Mouse (Mus musculus) hindbrain, postnatal 0 days (tissue): ENCODE measurements around the gene Pik3ap1. TPM values are rescaled to one million over a fixed set of nuclear protein-coding genes. Genes with fewer than 3 reads are reported as not detected.
A peak's percentile ranks its signal among the peaks of the same experiment; 100 is the strongest.

ENCODE experiments used
- ATAC-seq: fragments of 200-750 bp; cut with Nextera tagmentation; 2 replicates; pipeline ENCODE4 v1.8.0; 2017; ENCODE audit warnings: mild to moderate bottlenecking, moderate TSS enrichment, moderate library complexity
- DNase-seq: peaks from one replicate; pipeline ENCODE4 v3.0.0-alpha.2; 2015; ENCODE audit warnings: low spot score
- H3K27ac ChIP-seq: fragments of 300-500 bp; sonication (generic); 2 replicates; pipeline ENCODE4 v1.5.1; 2014; ENCODE audit warnings: mild to moderate bottlenecking
- H3K27me3 ChIP-seq: fragments of 300-500 bp; sonication (generic); 2 replicates; pipeline ENCODE4 v1.6.1; 2014; ENCODE audit warnings: low read length, mixed read lengths; ENCODE audit not compliant: insufficient read depth
- H3K36me3 ChIP-seq: fragments of 300-500 bp; sonication (generic); 2 replicates; pipeline ENCODE4 v1.6.1; 2014; ENCODE audit warnings: low read length, mixed read lengths; ENCODE audit not compliant: insufficient read depth
- H3K4me1 ChIP-seq: fragments of 300-500 bp; sonication (generic); 2 replicates; pipeline ENCODE4 v1.6.1; 2014; ENCODE audit warnings: antibody characterized with exemption, low read length, mixed read lengths; ENCODE audit not compliant: insufficient read depth
- H3K4me2 ChIP-seq: fragments of 300-500 bp; sonication (generic); 2 replicates; pipeline ENCODE4 v1.6.1; 2014; ENCODE audit warnings: low read depth, mild to moderate bottlenecking, low read length, moderate library complexity, mixed read lengths
- H3K4me3 ChIP-seq: fragments of 300-500 bp; sonication (generic); 2 replicates; pipeline ENCODE4 v1.5.1; 2014; ENCODE audit warnings: low read length
- H3K9ac ChIP-seq: fragments of 300-500 bp; sonication (generic); replicated peaks from 2 replicates; pipeline ENCODE4 v1.6.1; 2014; ENCODE audit warnings: mild to moderate bottlenecking, low read length, moderate library complexity, mixed read lengths
- H3K9me3 ChIP-seq: fragments of 300-500 bp; sonication (generic); 2 replicates; pipeline ENCODE4 v1.6.1; 2016; ENCODE audit warnings: low read length, mixed read lengths
- CTCF ChIP-seq: IDR thresholded peaks from 2 replicates; pipeline ENCODE4 v1.5.1; 2016; ENCODE audit warnings: antibody characterized with exemption, control low read depth, low read depth
- WGBS: fragments of 180-500 bp; shearing (Covaris S2); extraction: QIAGEN DNeasy Blood & Tissue Kit; methylation state at CpG from one replicate; pipeline ENCODE4 v1.1.7; 2014; 5-methylcytosine and 5-hydroxymethylcytosine counted together
- polyA plus RNA-seq: library from polyadenylated mRNA; unstranded; fragments of >200 nt; fragmentation: Nextera tagmentation; extraction: Ambion mirVana; gene quantifications from 2 replicates; pipeline ENCODE4 v1.2.1, GENCODE M21; 2015
- total RNA-seq: library from RNA; depleted of rRNA; stranded (reverse); fragments of >200 nt; gene quantifications from 2 replicates; pipeline ENCODE4 v1.2.3, GENCODE M21; 2014

The Pik3ap1 gene
- total and polyA plus RNA-seq, 2 experiments from 2014 or later, result 1.1 to 1.7 TPM

DNA sequence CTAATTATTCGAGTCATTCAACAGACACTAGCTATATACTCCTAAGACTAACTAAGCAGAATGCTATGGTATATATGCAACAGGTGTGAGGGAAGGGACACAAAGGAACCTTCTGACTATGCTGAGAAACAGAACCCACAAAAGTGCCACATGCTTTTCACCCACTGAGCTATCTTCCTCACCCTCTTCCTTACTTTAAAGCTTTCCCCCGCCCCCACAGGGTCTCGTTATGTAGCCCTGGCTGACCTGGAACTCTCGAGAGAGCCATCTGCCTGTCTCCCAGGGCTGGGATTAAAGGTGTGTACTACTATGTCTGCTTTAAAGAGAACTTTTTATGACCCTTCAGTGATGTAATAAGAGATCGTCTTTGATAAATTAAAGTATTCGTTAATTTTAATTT is 125.6 kb downstream of the Pik3ap1 start:
- Histone ChIP-seq H3K9me3 (no peaks in the 10 kb centered on the region), H3K36me3 (no peaks in the 10 kb centered on the region), H3K4me1 (0 out of 2 replicates have a peak, but pooled peaks cover 4% of the 10 kb centered on the region), H3K27me3 (no peaks in the 10 kb centered on the region), H3K27ac (no peak overlapping the region), H3K4me3 (no peak overlapping the region), H3K4me2 (no peak overlapping the region), H3K9ac (no peak overlapping the region)
- ATAC-seq (no peak), DNase-seq (no peak)
- TF ChIP-seq CTCF, result no peak
- 87% methylated on average over 6 of the region's 6 CpGs for WGBS

GRCm38 (mm10) chr19:41258707-41259106 is 126.2 kb downstream of the Pik3ap1 start:
- H3K4me3 ChIP-seq, result no peak overlapping the region
- no peaks in the 10 kb centered on the region for H3K27me3 ChIP-seq
- no peak overlapping the region for H3K4me2 ChIP-seq
- no peak for ATAC-seq
- 46% methylated on average over 2 of the region's 2 CpGs for WGBS
- H3K4me1 ChIP-seq, result 0 out of 2 replicates have a peak, but pooled peaks cover 4% of the 10 kb centered on the region
- no peaks in the 10 kb centered on the region for H3K36me3 ChIP-seq
- H3K27ac ChIP-seq, result no peak overlapping the region
- TF ChIP-seq CTCF, result peak; percentile 47
- H3K9me3 ChIP-seq, result no peaks in the 10 kb centered on the region
- peak; percentile 53 for DNase-seq
- no peak overlapping the region for H3K9ac ChIP-seq

DNA sequence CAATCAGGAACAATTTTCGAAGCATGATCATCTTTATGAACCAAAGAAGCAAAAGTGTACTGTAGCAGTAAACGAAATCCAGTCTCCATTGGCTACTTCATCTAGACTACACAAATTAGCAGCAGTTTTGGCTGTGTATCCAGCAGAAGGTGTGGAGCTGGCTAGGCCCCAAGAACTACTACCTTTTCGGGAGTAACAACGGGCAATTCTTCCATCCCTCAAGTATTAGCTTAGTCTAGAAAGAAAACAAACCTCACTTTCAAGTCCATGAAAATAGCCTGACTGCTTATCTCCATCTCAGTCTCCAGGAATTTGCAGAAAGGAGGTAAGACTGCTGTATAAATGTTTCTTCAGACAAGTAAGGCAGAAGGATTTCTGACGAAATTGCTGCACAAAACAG is 130.3 kb downstream of the Pik3ap1 start:
- 83% methylated on average over 5 of the region's 5 CpGs for WGBS
- no peak for DNase-seq
- Histone ChIP-seq H3K4me2 (no peak overlapping the region), H3K36me3 (no peaks in the 10 kb centered on the region), H3K4me3 (no peak overlapping the region), H3K4me1 (no peaks in the 10 kb centered on the region), H3K9me3 (no peaks in the 10 kb centered on the region), H3K9ac (no peak overlapping the region), H3K27me3 (no peaks in the 10 kb centered on the region), H3K27ac (no peak overlapping the region)
- TF ChIP-seq CTCF, result no peak
- no peak for ATAC-seq

- no peak for TF ChIP-seq CTCF
- H3K4me3 ChIP-seq, result no peak overlapping the region
- H3K36me3 ChIP-seq, result 0 out of 2 replicates have a peak, but pooled peaks cover 8% of the 10 kb centered on the region
- no peak overlapping the region for H3K27ac ChIP-seq
- H3K27me3 ChIP-seq, result no peaks in the 10 kb centered on the region
- DNase-seq, result no peak
- H3K9ac ChIP-seq, result no peak overlapping the region
- no peak for ATAC-seq
- H3K4me1 ChIP-seq, result no peaks in the 10 kb centered on the region
- H3K4me2 ChIP-seq, result no peak overlapping the region
- H3K9me3 ChIP-seq, result no peaks in the 10 kb centered on the region
- WGBS, result 67% methylated on average over 4 of the region's 4 CpGs
Measured at GRCm38 (mm10) chr19:41248968-41249367, 135.9 kb downstream of the Pik3ap1 start.

GRCm38 (mm10) chr19:41248271-41248670 is 136.6 kb downstream of the Pik3ap1 start:
- Histone ChIP-seq H3K4me1 (no peaks in the 10 kb centered on the region), H3K27me3 (no peaks in the 10 kb centered on the region), H3K27ac (no peak overlapping the region), H3K4me3 (no peak overlapping the region), H3K9ac (no peak overlapping the region), H3K36me3 (peaks cover 11% of the 10 kb centered on the region; the same call in 1 of the 2 replicates), H3K4me2 (no peak overlapping the region), H3K9me3 (no peaks in the 10 kb centered on the region)
- DNase-seq (no peak), ATAC-seq (no peak)
- no peak for TF ChIP-seq CTCF
- WGBS, result 94% methylated on average over 3 of the region's 3 CpGs

- no peaks in the 10 kb centered on the region for H3K4me1 ChIP-seq
- H3K4me3 ChIP-seq, result no peak overlapping the region
- 82% methylated on average over 4 of the region's 4 CpGs for WGBS
- ATAC-seq, result no peak
- no peak overlapping the region for H3K9ac ChIP-seq
- no peak for DNase-seq
- no peak overlapping the region for H3K27ac ChIP-seq
- no peak overlapping the region for H3K4me2 ChIP-seq
- no peak for TF ChIP-seq CTCF
- H3K9me3 ChIP-seq, result no peaks in the 10 kb centered on the region
- H3K27me3 ChIP-seq, result no peaks in the 10 kb centered on the region
- peaks cover 24% of the 10 kb centered on the region for H3K36me3 ChIP-seq
Measured at GRCm38 (mm10) chr19:41246271-41246670, 138.6 kb downstream of the Pik3ap1 start.

DNA sequence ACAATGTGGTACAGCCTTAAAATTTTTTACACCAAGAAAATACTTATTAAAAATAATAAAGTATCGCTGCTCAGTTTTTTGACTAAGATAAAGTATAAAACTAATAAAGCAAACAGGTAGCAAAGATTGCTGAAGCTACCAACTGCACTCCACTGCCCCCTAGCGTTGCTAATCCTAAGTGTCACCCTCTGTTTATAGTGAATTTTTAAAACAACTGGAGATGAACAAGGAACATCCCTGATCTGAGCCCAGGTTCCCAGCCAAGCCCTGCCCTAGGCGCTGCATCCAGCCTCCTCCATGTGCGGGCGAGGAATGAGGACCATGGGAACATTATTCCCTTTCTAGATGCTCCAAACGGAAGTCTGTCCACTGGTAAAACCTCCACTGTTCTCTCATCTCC is 140.3 kb downstream of the Pik3ap1 start:
- Histone ChIP-seq H3K27me3 (no peaks in the 10 kb centered on the region), H3K4me3 (no peak overlapping the region), H3K36me3 (peaks cover 27% of the 10 kb centered on the region), H3K9me3 (no peaks in the 10 kb centered on the region), H3K27ac (no peak overlapping the region), H3K9ac (no peak overlapping the region), H3K4me2 (no peak overlapping the region), H3K4me1 (no peaks in the 10 kb centered on the region)
- TF ChIP-seq CTCF, result peak; percentile 80
- 58% methylated on average over 6 of the region's 6 CpGs for WGBS
- ATAC-seq (no peak), DNase-seq (peak; percentile 74)
